Mouse (Mus musculus) kidney, postnatal 4 days (tissue): ENCODE results near the gene Dusp27.

Source experiments
- DNase-seq, 2 experiments: peaks; one replicate each; pipeline ENCODE4 v3.0.0; 2021; ENCODE audit warnings: mixed read lengths in 2 of 2

Dusp27 gene

DNA sequence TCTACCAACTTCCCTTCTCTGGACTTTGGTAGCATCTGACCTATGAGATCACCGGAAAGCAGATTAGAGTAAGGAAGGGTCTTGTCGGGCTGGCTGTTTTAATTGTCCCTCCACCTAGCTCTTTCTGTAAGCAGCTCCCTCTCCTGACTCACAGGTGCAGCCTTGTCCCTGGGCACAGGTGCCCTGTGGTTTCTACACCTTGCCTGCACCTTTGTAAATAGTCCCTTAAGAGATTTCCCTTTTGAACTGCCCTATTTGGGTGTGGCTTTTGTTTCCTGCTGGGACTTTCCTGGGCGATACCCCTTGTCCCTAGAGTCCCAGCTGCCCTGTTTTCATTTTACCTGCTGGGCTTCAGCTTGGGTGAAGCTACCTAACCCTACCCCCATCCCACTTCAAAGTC is 33.3 kb downstream of the Dusp27 start:
- no peak for DNase-seq

DNA sequence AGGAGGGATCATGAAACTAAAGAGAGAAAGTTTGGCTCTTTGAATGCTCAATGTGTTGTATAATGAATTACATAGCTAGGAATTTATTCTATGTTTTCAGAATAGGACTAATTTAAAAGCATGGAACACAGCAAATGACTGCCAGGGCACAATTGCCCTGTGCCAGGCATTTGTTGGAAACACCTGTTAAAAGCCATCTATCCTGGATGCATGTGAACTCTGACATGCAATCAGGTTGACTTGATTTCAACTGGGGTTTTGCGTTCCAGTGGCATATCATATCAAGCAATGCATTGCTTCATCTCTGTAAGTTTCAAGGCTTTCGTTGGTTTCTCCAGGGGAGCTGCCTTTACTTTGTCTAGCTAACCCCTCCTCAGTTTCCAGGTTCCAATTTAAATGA is 37.4 kb downstream of the Dusp27 start:
- DNase-seq: no peak

DNA sequence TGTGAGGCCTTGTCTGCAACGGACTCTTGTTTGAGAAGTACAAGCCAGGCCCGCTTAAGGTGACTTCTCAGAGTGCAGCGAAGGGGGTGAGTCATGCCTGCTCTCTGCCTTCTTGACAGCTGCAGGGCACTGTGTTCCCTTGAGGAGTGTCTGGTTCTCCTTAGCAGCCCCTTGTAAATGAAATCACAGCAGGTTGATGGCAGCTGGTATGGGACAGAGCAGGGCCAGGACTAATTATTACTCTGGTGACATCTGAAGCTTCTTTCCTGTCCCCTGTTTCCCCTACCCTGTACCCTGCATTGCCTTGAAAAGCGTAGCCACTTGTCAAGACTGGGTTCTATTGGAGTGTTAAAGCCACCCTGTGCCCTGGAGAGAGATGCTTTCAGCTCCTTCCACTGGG is 38.0 kb downstream of the Dusp27 start:
- DNase-seq: no peak

DNA sequence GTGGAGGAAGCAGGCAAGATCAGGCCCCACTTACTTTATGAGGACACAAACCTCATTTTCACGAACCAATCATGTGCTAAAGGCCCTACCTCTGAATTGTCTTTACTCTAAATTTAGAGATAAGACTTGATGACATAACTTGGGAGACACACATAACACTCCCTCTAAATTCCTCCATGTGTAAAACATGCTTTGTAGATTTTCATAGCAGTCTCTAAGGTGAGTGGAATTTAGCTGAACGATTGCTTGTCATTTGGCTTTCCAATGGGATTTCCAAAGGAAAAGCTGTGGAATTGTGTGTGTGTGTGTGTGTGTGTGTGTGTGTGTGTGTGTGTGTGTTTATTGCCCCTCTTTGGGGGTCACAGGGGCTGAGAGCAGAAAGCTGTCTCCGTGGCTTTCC is 38.4 kb downstream of the Dusp27 start:
- DNase-seq: no peak

DNA sequence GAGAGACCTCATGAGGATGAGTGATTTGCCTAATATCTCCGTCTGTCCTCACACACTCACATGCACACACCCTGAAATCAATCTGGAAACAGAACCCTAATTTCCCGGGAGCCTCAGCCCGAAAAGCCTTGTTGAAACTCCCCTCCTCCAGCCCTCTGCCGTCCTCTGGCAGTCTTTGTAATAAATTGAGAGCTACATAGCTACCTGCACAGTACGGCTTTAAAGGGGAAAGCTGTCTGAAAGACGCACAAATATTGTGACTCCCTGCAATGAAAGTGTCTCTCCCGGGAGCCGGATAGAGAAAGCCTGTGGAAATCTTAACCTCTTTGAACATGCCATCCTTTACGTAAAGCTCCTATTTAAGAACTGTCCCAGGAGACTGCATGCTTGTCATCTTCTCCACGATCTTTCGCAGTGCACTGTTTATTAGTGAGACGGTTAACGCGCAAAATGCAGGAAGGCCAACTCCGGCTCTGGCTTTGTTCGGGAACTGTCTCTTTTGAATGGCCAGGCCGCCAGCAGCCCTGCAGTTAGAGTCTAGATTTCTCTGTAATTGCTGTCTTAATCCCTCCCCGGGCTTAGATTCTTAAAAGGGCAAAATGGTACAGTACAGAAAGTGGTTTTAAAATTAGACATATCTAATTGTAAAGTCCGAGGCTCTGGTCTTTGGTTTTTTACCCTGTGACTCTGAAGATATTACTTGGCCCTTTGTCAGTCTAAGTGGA is 39.1 kb downstream of the Dusp27 start:
- DNase-seq: no peak

DNA sequence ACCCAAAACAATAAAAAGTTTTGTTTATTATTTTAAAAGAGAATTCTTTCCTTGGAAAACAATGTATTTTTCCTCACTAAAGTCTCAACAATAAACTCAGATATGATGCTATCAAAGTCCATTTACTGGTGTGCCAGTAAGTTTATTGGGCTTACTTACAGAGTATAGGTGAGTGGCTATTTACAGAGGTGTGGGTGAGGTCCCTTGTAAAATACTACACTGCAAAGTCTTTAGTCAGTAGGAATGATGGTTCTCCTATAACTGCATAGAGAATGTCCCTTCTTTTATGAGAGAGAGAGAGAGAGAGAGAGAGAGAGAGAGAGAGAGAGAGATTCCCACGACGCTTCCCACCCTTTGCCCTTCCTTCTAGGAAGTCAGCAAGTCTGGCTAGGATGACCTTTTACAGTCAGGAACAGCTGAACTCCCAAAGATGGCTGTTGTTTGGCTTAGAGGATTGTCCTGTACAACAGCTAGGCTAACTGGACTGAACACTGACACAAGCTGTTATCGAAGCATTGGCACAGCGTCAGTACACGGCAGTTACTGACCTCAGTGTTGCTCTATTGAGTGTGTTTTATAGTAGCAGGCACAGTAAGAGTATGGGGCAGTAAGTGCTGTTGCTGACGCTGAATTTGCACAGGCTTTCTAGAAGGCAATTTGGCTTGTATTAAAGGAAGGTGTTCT is 50.5 kb downstream of the Dusp27 start:
- no peak for DNase-seq

DNA sequence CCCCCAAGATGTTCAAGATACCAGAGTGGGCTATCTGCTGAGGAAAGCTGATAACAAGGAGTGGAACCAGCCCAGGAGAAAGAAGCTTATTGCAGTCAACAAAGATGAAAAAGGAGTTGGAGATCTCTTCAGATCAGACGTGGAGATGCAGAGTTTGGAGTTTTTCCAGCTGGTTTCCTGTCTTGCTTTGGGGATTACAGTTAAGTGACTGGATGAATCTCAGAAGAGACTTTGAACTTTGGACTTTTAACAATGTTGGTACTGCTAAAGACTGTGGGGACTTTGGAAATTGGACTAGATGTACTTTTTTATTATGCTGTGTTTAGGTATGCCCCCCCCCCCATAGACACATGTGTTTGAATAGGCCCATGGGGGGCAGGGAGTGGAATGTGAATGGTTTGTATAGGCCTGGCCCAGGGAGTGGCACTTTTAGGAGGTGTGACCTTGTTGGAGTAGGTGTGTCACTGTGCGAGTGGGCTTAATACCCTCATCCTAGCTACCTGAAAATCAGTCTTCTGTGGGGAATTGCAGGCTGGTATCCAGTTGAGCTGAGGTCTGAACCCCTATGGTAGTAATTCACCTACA is 59.8 kb downstream of the Dusp27 start:
- no peak for DNase-seq

DNA sequence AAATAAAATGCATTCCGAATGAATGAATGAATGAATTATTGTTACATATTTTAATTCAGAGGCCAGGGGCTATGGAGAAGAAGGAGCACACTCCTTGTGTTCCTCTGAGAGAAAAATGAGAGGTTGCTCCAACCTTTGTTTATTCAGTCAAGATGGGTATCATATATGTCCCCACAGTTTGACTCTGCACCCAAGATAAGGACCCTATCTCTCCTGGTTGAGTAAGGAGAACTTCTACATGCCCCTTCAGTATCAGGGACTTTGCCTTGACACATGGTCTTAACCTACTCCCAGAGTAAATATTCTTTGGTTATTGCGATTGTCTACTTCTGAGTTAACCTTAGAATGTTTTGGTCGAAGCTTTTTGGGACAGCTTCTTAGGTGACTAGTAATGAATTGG is 63.9 kb downstream of the Dusp27 start:
- no peak for DNase-seq

DNA sequence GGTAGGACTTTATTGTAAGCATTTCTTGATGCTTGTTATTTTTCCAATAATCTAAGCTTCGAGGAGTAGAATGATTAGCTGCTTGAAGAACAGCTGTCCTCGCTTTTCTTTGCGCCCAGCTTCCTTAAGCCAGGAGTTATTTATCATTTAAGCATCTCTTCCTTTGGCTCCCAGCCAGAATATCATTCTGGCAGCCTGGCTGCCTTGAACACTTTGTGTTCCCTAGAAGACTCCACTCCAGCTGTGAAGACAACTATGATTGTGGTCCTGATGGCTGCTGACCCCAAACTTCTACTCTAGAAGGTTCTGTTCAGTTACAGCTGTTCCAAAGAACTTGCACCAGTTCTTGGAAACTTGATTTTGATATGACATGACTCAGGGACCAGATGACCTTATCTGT is 66.2 kb downstream of the Dusp27 start:
- DNase-seq: no peak

DNA sequence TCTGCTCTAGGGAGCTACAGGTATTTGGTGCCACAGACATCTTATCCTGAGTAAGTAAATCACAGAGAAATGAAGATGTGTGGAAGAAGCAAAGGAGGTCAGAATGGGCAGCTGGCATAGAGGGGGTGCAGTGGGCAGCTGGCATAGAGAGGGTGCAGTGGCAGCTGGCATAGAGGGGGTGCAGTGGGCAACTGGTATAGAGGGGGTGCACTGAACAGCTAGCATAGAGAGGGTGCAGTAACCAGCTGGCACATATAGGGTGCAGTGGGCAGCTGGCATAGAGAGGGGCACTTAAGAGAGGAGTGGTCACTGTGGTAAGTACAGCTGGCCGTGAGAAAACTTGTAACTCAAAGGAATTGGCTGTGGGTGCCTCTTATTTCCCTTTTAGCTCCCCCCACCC is 67.3 kb downstream of the Dusp27 start:
- no peak for DNase-seq

DNA sequence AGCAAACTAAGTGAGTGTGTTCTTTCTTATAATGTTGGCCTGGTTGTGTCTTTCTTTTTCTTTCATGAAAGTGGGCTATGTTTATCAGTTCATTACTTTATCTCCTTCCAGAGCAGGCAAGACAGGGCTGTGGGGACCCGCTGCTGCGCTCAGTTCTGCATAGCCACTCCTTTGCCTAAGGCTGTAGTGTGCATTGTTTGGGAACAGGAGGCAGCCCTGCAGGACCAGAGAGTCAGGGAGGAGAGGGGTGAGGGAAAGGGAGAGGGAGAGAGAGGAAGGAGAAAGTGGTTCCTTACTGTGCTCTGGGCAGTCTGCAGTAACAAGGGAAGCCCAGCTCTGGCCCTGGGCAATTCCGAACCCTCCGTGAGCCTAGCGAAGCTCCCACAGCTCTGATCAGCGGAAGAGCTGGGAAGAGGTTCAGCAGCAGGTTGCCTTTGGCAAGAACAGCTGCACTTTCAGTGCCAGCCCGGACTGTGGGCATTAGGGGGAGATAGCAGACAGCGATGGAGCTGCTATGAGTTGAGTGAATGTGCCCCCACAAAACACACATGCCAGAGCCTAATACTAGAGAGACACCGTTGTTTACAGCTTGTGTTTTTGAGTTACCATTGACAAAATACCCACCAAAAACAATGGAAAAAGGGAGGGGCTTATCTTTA is 71.5 kb downstream of the Dusp27 start:
- no peak for DNase-seq

DNA sequence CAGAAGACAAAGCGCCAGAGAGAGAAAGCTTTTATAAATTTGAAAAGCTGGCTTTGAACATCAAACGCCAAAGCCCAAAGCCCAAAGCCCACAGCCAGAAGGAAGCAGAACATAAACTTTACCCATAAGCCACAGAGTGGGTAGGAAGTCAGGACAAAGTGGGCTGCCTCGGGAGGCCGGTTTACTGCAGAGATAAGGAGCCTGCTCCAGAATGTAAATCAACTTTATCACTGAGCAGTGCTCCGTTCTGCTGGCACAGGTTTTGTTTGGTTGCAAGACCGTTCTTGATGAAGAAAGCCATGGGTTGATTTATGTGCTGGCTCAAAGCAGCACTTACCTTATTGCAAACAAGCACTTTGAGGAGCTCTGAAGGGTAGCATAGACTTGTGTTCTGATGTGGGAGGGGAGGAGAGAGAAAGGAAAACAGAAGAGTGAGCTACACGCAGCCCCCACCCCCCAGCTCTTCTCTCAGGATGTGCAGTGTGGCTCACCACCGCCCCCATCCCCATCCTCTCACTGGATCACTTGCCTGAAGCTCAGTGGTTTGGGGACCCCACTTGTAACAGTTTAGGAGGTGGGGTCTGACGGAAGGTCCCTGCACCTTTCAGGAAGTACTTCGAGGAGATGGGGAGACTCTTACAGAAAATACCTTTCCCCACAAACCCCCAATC is 74.3 kb downstream of the Dusp27 start:
- DNase-seq: no peak

DNA sequence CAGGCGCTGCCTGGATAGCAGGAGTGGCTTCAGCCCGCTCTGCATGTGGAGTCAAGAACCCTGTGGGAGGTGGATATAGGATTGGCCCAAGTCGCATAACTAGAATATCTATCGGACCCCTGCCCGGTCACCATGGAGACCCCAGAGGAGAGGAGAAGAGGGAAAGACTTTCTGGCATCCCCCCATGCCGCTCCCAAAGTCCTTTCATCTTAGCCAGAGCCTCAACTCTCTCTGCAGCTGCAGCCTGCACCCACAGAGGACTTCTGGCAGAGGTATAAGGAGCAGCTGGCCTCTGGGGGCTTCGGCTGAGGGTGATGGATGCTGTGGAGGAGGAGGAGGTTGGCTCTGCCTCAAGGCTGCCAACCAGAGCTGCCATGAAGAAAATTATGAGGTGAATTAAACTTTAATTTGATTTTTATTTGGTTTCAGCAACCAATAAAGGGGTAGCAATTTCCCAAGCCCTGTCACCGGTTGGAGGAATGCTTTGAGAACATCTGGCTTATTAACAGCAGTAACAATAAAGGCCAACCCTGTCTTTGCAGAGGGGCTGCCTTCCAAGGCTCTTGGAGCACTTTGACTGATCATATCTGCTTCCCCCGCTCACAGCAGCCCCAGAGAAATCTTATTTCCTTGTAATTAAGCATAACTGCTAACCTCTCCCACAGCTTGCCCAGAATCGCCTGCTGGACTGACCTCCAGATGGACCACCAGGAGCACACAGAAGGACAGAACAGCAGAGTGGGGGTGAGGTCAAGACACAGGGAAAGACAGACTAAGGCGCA is 78.5 kb downstream of the Dusp27 start:
- peak in 1 of 2 experiments; percentile 23 for DNase-seq

DNA sequence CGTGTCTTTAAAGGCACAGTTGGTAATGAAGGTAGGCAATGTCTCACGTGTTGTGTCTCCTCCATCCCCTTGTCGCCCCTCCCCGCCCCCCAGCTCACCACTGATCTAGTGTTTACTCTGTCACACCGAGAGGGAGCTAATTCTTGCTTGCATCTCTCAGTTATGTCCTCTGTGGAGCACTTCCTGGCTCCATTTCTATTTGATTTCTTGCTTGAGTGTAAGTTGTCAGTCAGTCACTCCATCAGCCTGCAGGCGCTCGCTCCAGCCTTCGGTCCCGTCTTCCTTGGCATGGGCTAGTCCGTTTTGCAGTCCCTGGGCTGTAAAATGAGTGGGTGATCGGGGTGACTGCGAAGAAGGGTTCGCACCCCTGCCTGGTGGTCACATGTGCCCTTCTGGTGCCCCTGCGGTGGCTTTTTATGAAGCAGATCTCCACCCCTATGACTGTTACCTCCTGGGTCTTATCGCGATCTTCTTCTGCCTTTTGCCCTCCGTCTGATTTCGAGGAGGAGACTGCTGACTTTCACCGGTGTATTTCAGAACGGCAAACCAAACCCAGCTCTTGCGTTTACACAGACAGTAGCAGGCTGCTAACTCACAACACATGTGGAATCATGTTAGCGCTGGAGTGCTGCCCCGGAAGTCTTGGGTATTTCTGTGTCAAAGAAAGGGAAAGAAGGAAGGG is 79.4 kb downstream of the Dusp27 start:
- DNase-seq: peak in 1 of 2 experiments; percentile 18
